Mouse (Mus musculus) testis, adult 2 months (tissue): ENCODE results near the gene Olfr967. TPM values are rescaled to one million over a fixed set of nuclear protein-coding genes. Genes with fewer than 3 reads are reported as not detected.
"Not testable (repeated sequence)": the region's sequence is repeated elsewhere in the genome, so short reads cannot be mapped to it uniquely, and the experiment has no call there.

ENCODE experiments used
- H3K27ac ChIP-seq: fragments of 200-500 bp; 2 replicates; pipeline ENCODE4 v1.5.1; 2012; ENCODE audit warnings: low read depth, low read length; ENCODE audit not compliant: control insufficient read depth, insufficient read depth
- H3K27me3 ChIP-seq: fragments of 200-500 bp; 2 replicates; pipeline ENCODE4 v1.6.1; 2012; ENCODE audit warnings: mild to moderate bottlenecking, low read length, moderate library complexity; ENCODE audit not compliant: control insufficient read depth, insufficient read depth
- H3K36me3 ChIP-seq: fragments of 200-500 bp; 2 replicates; pipeline ENCODE4 v1.6.1; 2012; ENCODE audit warnings: mild to moderate bottlenecking, low read length; ENCODE audit not compliant: control insufficient read depth, insufficient read depth
- H3K4me1 ChIP-seq: fragments of 200-500 bp; 2 replicates; pipeline ENCODE4 v1.6.1; 2012; ENCODE audit warnings: low read length; ENCODE audit not compliant: control insufficient read depth, insufficient read depth
- H3K4me3 ChIP-seq: fragments of 200-500 bp; 2 replicates; pipeline ENCODE4 v1.5.1; 2012; ENCODE audit warnings: low read depth, mild to moderate bottlenecking, low read length, moderate library complexity, mixed read lengths; ENCODE audit not compliant: control insufficient read depth
- CTCF ChIP-seq: fragments of 200-500 bp; IDR thresholded peaks from 2 replicates; pipeline ENCODE4 v1.5.1; 2012; ENCODE audit warnings: low read depth, mild to moderate bottlenecking, inconsistent platforms, low read length, moderate library complexity; ENCODE audit not compliant: control insufficient read depth, insufficient read depth, insufficient replicate concordance
- POLR2A ChIP-seq: fragments of 200-500 bp; IDR thresholded peaks from 2 replicates; pipeline ENCODE4 v1.6.1; 2012; ENCODE audit warnings: low read depth, mild to moderate bottlenecking, inconsistent platforms, low read length, moderate library complexity; ENCODE audit not compliant: control insufficient read depth
- polyA plus RNA-seq: library from polyadenylated mRNA; depleted of rRNA; stranded (reverse); fragments of >200 nt; gene quantifications from 2 replicates; pipeline ENCODE4 v1.2.3, GENCODE M21; 2012; rRNA removed

Gene Olfr967
- not detected in 2 replicates for polyA plus RNA-seq

DNA sequence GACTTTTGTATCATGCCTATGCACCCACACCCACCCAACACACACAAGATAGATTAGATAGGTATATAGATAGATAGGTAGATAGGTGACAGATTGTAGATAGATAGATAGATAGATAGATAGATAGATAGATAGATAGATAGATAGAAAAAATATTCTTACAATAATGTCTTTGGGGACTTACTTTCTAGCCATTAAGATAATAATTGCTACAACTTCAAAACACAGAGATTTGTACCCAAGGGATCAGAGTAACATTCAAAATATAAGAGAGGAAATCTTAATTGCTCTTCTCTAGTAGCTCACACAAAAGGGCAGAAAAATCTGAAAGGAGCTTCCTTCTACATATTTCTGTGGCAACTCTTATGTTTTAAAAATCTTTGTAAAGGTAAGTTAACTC is at the start of gene Olfr967:
Gene Olfr967 (plus strand): TSS at position 301 of the 400 bp plus-strand sequence.
- Histone ChIP-seq H3K4me3 (no peak within 1 kb of the TSS), H3K27ac (no peak within 1 kb of the TSS), H3K27me3 (no peaks in the 10 kb centered on the region), H3K36me3 (no peaks in the 10 kb centered on the region), H3K4me1 (no peaks in the 10 kb centered on the region)
- TF ChIP-seq POLR2A (no peak), CTCF (no peak)

DNA sequence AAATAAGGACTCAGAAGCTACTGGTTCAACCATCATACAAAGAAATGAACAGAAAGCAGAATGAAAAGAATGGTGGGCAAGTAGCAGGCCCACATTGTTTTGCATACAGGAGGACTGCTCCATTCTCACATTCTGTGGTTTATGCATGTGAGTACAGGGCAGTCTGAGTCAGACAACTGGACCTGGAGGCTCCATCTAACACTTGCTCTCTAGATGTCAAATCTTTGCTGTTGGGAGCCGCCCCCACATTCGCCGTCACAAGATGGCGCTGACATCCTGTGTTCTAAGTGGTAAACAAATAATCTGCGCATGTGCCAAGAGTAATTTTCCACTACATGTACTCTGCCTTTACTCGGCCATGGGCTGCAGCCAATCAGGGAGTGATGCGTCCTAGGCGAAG is 44.9 kb upstream of the Olfr967 start:
- H3K4me3 ChIP-seq, H3K4me1 ChIP-seq, H3K27ac ChIP-seq, H3K27me3 ChIP-seq, H3K36me3 ChIP-seq: not testable (repeated sequence)

DNA sequence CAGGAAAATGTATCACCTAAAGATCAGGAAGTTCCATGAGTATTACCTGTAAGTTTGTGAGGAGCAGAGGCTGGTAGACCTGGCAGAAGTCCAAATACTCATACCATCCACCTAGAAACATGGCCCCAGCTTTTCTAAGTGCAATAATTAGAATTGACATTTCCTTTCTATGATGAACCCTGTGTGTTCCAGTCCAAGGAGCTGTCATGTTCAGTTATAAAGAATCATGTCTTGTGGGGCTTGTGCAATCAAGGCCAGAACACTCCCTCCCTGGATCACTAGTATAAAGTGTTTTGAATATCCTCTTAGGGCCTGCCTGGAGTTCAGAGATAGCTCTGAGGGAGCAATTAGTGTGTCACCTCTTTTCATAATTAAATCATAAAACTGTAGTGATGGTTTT is 39.0 kb upstream of the Olfr967 start, which contains the start of gene Olfr149:
Gene Olfr149 (minus strand): TSS at position 101 of the 400 bp plus-strand sequence.
- Histone ChIP-seq H3K36me3 (no peaks in the 10 kb centered on the region), H3K27me3 (no peaks in the 10 kb centered on the region), H3K27ac (no peak within 1 kb of the TSS), H3K4me1 (no peaks in the 10 kb centered on the region), H3K4me3 (no peak within 1 kb of the TSS)
- TF ChIP-seq POLR2A (no peak), CTCF (no peak)

DNA sequence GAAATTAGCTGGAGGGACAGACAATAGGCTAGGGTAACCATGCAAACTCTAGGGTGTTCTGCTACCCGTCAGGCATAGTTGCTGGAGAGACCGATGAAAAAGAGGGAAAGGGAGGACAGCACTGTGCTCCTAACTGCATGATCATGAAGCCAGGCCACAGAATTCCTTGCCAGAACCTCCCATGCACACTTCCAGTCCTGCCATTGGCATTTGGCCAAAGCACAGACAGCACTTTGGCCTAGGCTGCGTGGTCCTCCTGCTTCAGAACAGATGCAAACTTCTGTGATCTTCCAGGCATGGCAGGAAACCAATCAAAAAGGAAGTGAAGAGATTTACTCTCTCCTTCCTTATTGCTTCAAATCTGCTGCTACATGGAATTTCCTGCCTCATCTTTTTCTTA is 37.1 kb upstream of the Olfr967 start:
- TF ChIP-seq CTCF (no peak), POLR2A (no peak)
- Histone ChIP-seq H3K27ac (no peak overlapping the region), H3K4me3 (no peak overlapping the region), H3K27me3 (no peaks in the 10 kb centered on the region), H3K4me1 (no peaks in the 10 kb centered on the region), H3K36me3 (no peaks in the 10 kb centered on the region)

DNA sequence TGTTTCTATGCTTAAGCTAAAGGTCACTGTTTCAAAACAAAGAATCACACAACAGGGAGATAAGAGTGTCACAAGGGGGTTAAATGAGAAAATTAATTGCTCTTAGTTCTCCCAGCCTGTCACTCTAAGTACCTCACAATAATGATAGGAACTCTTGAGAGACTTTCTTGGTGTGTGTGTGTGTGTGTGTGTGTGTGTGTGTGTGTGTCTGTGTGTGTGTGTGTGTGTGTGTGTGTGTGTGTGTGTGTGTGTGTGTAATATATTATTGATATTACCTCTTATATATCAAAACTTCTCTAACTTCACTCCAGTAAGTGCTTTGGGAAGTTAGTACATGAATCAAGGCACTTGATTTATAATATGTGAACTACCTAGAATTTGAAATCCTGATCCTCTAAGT is 35.0 kb upstream of the Olfr967 start, which contains the start of gene Olfr965:
Gene Olfr965 (plus strand): TSS at position 301 of the 400 bp plus-strand sequence.
- no peak within 1 kb of the TSS for H3K4me3 ChIP-seq
- H3K4me1 ChIP-seq = no peaks in the 10 kb centered on the region
- H3K27me3 ChIP-seq = no peaks in the 10 kb centered on the region
- H3K27ac ChIP-seq = no peak within 1 kb of the TSS
- no peaks in the 10 kb centered on the region for H3K36me3 ChIP-seq
- TF ChIP-seq POLR2A (no peak), CTCF (no peak)

DNA sequence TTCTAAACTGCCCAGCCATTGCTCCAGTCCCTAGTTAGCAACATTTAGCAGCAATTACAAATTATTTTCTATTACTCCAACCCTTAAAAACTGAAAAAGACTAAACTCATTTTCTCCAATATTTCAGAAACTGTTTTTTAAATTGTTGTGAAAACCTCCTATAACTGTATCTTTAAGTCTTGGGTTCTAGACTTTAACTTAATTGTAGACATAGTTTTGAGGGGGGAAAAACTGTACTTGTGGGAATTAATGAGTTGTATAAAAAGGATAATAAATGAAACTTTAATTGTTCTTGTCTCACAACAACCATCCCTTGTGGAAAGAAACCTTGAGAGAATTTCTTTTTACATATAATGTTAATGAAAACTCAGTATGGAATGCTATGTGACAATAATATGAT is 15.4 kb upstream of the Olfr967 start, which contains the start of gene Olfr150:
Gene Olfr150 (plus strand): TSS at position 301 of the 400 bp plus-strand sequence.
- Histone ChIP-seq H3K27ac (no peak within 1 kb of the TSS), H3K27me3 (no peaks in the 10 kb centered on the region), H3K4me1 (no peaks in the 10 kb centered on the region), H3K36me3 (no peaks in the 10 kb centered on the region), H3K4me3 (no peak within 1 kb of the TSS)
- TF ChIP-seq POLR2A = no peak
- TF ChIP-seq CTCF = no peak

DNA sequence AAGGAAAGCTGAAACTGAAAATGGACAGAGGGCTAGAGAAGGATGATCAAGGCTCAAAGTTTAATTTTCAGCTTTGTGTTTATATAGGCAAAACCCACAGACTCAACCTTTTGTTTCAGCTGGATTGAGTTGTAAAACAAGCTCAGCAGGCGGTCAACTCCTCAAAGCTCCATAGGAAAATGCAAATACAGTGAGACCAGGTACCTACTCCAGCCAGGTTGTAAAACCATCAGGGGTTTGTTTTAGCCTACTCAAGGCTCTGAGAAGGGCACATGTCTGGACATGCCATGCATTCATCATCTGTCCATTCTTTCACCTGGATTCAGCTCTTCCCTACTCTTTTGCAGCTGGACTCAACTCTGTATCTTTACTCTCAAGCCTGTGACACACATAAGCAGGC is 5.3 kb upstream of the Olfr967 start:
- Histone ChIP-seq H3K4me3 (no peak overlapping the region), H3K4me1 (no peaks in the 10 kb centered on the region), H3K27me3 (no peaks in the 10 kb centered on the region), H3K36me3 (no peaks in the 10 kb centered on the region), H3K27ac (no peak overlapping the region)
- TF ChIP-seq POLR2A (no peak), CTCF (no peak)

DNA sequence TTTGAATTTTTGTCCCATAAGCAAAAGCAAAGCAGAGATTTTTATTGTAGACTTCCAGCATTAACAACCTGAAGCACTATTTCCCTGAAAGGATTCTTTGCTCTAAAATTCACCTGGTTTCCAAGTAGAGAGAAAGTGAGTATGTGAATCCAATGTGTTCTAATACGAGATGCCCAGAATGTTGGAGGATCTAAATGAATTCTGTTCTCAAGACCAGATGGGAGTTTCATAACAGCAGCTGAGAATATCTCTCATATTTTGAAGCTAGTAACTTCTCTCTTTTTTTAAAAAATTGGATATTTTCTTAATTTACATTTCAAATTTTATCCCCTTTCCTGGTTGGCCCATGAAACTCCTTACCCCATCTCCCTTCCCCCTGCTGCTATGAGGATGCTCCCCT is 379 bp downstream of the Olfr967 start:
- Histone ChIP-seq H3K27me3 (no peaks in the 10 kb centered on the region), H3K27ac (no peak overlapping the region), H3K4me3 (no peak overlapping the region), H3K4me1 (no peaks in the 10 kb centered on the region), H3K36me3 (no peaks in the 10 kb centered on the region)
- TF ChIP-seq CTCF (no peak), POLR2A (no peak)
